Mouse (Mus musculus): ENCODE data around the gene Dcxr. TPM values are rescaled to one million over a fixed set of nuclear protein-coding genes. Genes with fewer than 3 reads are reported as not detected.
A peak's percentile ranks its signal among the peaks of the same experiment; 100 is the strongest.
"Not testable (repeated sequence)": the region's sequence is repeated elsewhere in the genome, so short reads cannot be mapped to it uniquely, and the experiment has no call there.

The Dcxr gene
- total and polyA plus RNA-seq, 2 experiments from 2014 or later = 11.2 to 13.2 TPM

GRCm38 (mm10) chr11:120736424-120736823 lies 9.3 kb upstream of the Dcxr start:
- Histone ChIP-seq H3K4me1 (ENCODE audit: insufficient read depth) (no peaks in the 10 kb centered on the region), H3K9me3 (ENCODE audit: low read length) (no peaks in the 10 kb centered on the region), H3K9ac (no peak overlapping the region), H3K27me3 (ENCODE audit: insufficient read depth, low read length) (no peaks in the 10 kb centered on the region), H3K36me3 (ENCODE audit: insufficient read depth) (no peaks in the 10 kb centered on the region), H3K4me3 (ENCODE audit: low read depth, low read length) (no peak overlapping the region), H3K4me2 (ENCODE audit: low read depth) (no peak overlapping the region), H3K27ac (ENCODE audit: low read depth, low read length) (no peak overlapping the region)
- WGBS = 71% methylated on average over 6 of the region's 6 CpGs
- no peak for TF ChIP-seq CTCF (IDR thresholded peaks at IDR 0.05; ENCODE audit: low read depth)
- ATAC-seq = no peak
- DNase-seq = no peak

- DNase-seq = no peak
- Histone ChIP-seq H3K9me3 (ENCODE audit: low read length) (no peaks in the 10 kb centered on the region), H3K4me3 (ENCODE audit: low read depth, low read length) (no peak overlapping the region), H3K4me2 (ENCODE audit: low read depth) (no peak overlapping the region), H3K36me3 (ENCODE audit: insufficient read depth) (no peaks in the 10 kb centered on the region), H3K27me3 (ENCODE audit: insufficient read depth, low read length) (no peaks in the 10 kb centered on the region), H3K27ac (ENCODE audit: low read depth, low read length) (no peak overlapping the region), H3K4me1 (ENCODE audit: insufficient read depth) (no peaks in the 10 kb centered on the region), H3K9ac (no peak overlapping the region)
- TF ChIP-seq CTCF (IDR thresholded peaks at IDR 0.05; ENCODE audit: low read depth) = no peak
- no peak for ATAC-seq
- WGBS = 58% methylated on average over 6 of the region's 6 CpGs
Measured at GRCm38 (mm10) chr11:120733521-120733920, 6.4 kb upstream of the Dcxr start.

GRCm38 (mm10) chr11:120731858-120732680 lies 5.0 kb upstream of the Dcxr start, which contains the start of gene Cbr2:
Cbr2 (minus strand) TSS chr11:120732114.
- no peak within 1 kb of the TSS for H3K9ac ChIP-seq

GRCm38 (mm10) chr11:120731395-120731794 lies 4.3 kb upstream of the Dcxr start:
- Histone ChIP-seq H3K9me3 (ENCODE audit: low read length) (no peaks in the 10 kb centered on the region), H3K27ac (ENCODE audit: low read depth, low read length) (no peak overlapping the region), H3K4me3 (ENCODE audit: low read depth, low read length) (no peak overlapping the region), H3K4me2 (ENCODE audit: low read depth) (no peak overlapping the region), H3K4me1 (ENCODE audit: insufficient read depth) (no peaks in the 10 kb centered on the region), H3K9ac (no peak overlapping the region), H3K36me3 (ENCODE audit: insufficient read depth) (no peaks in the 10 kb centered on the region), H3K27me3 (ENCODE audit: insufficient read depth, low read length) (no peaks in the 10 kb centered on the region)
- WGBS = 88% methylated on average over 1 of the region's 1 CpGs
- no peak for TF ChIP-seq CTCF (IDR thresholded peaks at IDR 0.05; ENCODE audit: low read depth)
- no peak for DNase-seq
- no peak for ATAC-seq

More at GRCm38 (mm10) chr11:120731858-120732680, 5.0 kb upstream of the Dcxr start, which contains the start of gene Cbr2:
- TF ChIP-seq CTCF (IDR thresholded peaks at IDR 0.05; ENCODE audit: low read depth) = no peak
- Histone ChIP-seq H3K4me1 (ENCODE audit: insufficient read depth) (no peaks in the 10 kb centered on the region), H3K9me3 (ENCODE audit: low read length) (no peaks in the 10 kb centered on the region), H3K36me3 (ENCODE audit: insufficient read depth) (no peaks in the 10 kb centered on the region), H3K4me3 (ENCODE audit: low read depth, low read length) (no peak within 1 kb of the TSS), H3K27me3 (ENCODE audit: insufficient read depth, low read length) (no peaks in the 10 kb centered on the region), H3K4me2 (ENCODE audit: low read depth) (no peak within 1 kb of the TSS), H3K27ac (ENCODE audit: low read depth, low read length) (no peak within 1 kb of the TSS)
- DNase-seq (no peak), ATAC-seq (no peak)
- WGBS = 76% methylated on average over 12 of the region's 12 CpGs

DNA sequence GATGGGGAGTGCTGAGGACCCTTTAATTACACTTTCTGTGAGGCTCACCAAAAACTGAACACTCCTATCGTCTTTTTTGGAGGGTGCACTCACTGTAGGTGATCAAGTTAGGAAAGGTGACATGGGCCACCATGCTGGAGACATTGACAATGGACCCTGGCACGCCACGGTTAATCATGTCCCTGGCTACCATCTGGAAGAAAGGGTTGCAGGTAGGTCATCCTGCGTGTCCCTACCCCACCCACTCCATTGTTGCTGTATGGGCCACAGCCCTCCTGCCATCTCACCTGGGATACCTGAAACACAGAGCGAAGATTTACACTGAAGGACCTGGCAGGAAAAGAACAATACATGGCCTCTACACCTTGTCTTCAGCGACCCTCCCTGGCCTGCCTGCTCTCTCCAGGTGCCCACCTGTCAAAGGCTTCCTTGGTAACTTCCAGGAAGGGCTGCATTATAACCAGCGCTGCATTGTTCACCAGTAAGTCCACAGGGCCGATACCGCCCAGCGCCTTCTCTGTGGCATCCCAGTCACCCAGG lies 3.3 kb upstream of the Dcxr start:
- 85% methylated on average over 10 of the region's 10 CpGs for WGBS
- no peaks in the 10 kb centered on the region; the same call in 1 of the 2 replicates for H3K36me3 ChIP-seq (ENCODE audit: insufficient read depth)
- H3K27ac ChIP-seq (ENCODE audit: low read depth, low read length) = no peak overlapping the region
- no peak overlapping the region for H3K9ac ChIP-seq
- H3K9me3 ChIP-seq (ENCODE audit: low read length) = no peaks in the 10 kb centered on the region
- ATAC-seq (no peak), DNase-seq (no peak)
- no peak for TF ChIP-seq CTCF (IDR thresholded peaks at IDR 0.05; ENCODE audit: low read depth)
- H3K27me3 ChIP-seq (ENCODE audit: insufficient read depth, low read length) = no peaks in the 10 kb centered on the region
- no peaks in the 10 kb centered on the region for H3K4me1 ChIP-seq (ENCODE audit: insufficient read depth)
- H3K4me2 ChIP-seq (ENCODE audit: low read depth) = no peak overlapping the region
- H3K4me3 ChIP-seq (ENCODE audit: low read depth, low read length) = no peak overlapping the region

DNA sequence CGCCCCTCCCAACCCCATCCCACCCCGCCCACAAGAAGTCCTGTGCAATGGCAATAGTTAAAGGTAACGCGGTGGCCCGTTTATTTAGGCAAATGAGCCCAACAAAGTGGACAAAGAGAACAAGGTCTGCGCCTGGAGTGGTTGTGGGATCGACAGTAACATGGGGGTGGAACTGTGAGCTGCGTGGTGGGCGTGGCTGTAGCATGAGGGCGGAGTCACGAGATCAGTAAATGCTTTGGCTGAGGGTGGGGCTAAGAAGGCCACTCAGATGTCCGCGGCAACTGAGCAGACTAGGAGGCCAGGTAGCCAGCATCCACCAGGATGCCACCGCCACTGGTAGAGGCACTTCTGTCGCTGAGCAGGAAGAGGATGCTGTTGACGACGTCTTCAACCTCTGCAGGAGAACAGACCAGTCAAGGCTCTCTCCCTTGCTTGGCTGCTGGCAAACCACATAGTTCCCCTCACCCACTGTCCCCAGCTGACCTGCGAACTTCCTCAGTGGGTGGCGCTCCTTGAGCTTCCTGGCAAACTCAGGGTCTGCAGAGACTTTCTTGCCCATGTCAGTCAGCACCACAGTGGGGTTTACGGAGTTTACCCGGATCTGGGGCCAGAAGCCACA lies 2.5 kb upstream of the Dcxr start:
- DNase-seq; H3K27me3 ChIP-seq (ENCODE audit: insufficient read depth, low read length); H3K4me1 ChIP-seq (ENCODE audit: insufficient read depth); H3K4me3 ChIP-seq (ENCODE audit: low read depth, low read length); ATAC-seq; H3K36me3 ChIP-seq (ENCODE audit: insufficient read depth); H3K9me3 ChIP-seq (ENCODE audit: low read length); H3K27ac ChIP-seq (ENCODE audit: low read depth, low read length); H3K9ac ChIP-seq: not testable (repeated sequence)
- WGBS = 1% methylated on average over 17 of the region's 21 CpGs
- H3K4me2 ChIP-seq (ENCODE audit: low read depth) = peak overlapping the region; percentile 13; the same call in 1 of the 2 replicates
